Mouse (Mus musculus) lung, adult 2 months (tissue): ENCODE data around the gene Dag1. TPM values are rescaled to one million over a fixed set of nuclear protein-coding genes. Genes with fewer than 3 reads are reported as not detected.
A peak's percentile ranks its signal among the peaks of the same experiment; 100 is the strongest.

Experiments used
- DNase-seq: peaks from one replicate; pipeline ENCODE4 v3.0.0; 2022
- H3K4me1 ChIP-seq: fragments of 200-500 bp; 2 replicates; pipeline ENCODE4 v1.6.1; 2011; ENCODE audit warnings: low read length; ENCODE audit not compliant: control insufficient read depth, insufficient read depth
- H3K4me3 ChIP-seq: fragments of 200-500 bp; replicated peaks from 2 replicates; pipeline ENCODE3; 2011; ENCODE audit warnings: low read depth, mild to moderate bottlenecking, control low read depth, low read length; ENCODE audit errors: extremely low read depth
- CTCF ChIP-seq: fragments of 200-500 bp; IDR thresholded peaks from 2 replicates; pipeline ENCODE4 v1.5.1; 2011; ENCODE audit warnings: mild to moderate bottlenecking, low read length, control low read depth; ENCODE audit not compliant: insufficient read depth
- POLR2A ChIP-seq: fragments of 200-500 bp; IDR thresholded peaks from 2 replicates; pipeline ENCODE4 v1.6.1; 2011; ENCODE audit warnings: low read depth, mild to moderate bottlenecking, control low read depth, low read length, borderline replicate concordance; ENCODE audit errors: extremely low read depth
- WGBS: fragments of 180-500 bp; shearing (Covaris S2); methylation state at CpG from one replicate; pipeline ENCODE4 v1.1.7; 2018; 5-methylcytosine and 5-hydroxymethylcytosine counted together
- polyA plus RNA-seq: library from polyadenylated mRNA; depleted of rRNA; stranded (reverse); fragments of >200 nt; gene quantifications from 2 replicates; pipeline ENCODE4 v1.2.3, GENCODE M21; 2012

Gene Dag1
- polyA plus RNA-seq, 1 experiment, result 170 TPM

DNA sequence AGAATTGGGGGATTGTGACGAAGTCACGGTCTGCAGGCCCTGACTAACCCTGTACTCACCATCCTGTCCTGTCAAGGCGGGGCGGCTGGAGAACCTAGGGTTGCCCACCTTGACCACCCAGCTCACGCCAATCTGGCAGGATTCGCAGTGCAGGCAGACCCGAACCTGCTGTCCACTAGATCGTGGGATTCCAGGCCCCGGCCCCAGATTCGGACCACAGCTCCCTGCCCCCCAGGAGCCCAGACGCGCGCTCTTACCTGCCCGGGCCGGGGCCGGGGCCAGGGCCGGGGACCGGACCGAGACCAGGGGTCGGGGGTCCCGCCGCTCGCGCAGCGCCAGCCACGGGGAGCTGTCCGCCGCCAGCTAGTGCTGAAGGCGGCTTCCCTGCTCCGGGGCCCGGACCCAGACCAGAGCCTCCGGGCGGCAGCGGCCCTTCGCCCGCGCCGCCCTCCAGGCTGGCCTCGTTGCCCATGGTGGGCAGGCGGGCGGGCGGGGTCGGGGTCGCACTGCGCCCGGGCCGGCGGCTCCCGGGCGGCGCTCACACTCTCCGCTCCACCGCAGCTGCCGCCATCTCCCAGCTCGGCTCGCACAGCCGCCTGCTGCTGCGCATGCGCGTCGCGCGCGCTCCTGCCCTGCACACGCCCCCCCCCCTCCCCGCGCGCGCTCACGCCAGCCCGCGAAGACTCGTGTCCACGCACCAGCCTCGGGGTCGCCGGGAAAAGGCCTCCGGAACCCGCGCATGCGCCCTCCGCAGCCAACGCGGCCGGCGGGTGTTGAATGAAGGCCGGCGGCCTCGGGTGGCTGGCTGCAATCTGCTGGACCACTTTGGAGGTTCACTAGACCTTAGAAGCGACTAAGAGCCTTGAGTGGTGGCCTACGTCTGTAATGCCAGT, 73.7 kb downstream of the Dag1 start, which contains the start of gene Bsn:
Gene Bsn (minus strand): TSS at position 598 of the 893 bp plus-strand sequence.
- peak; percentile 51 for DNase-seq
- Histone ChIP-seq H3K4me1 (peaks cover 2% of the 10 kb centered on the region; the same call in 1 of the 2 replicates), H3K4me3 (peak within 1 kb of the TSS; percentile 25)
- 3% methylated on average over 90 of the region's 91 CpGs for WGBS
- TF ChIP-seq POLR2A, result no peak
- TF ChIP-seq CTCF, result no peak

DNA sequence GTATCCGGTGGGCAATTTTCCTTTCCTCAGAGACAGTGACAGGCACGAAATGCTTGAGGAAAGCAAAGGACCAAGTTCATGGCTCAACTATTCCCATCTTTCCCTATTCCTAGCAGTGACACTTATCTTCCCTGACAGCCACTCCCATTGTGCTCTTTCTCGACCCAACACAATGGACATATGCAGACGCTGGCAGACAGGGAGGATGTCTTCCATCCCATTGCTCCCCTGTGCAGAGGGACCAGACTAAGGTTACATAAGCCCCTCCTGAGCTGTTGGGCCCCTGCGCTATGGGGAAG, 74.3 kb downstream of the Dag1 start:
- no peak for DNase-seq
- 40% methylated on average over 5 of the region's 5 CpGs for WGBS
- peaks cover 2% of the 10 kb centered on the region; the same call in 1 of the 2 replicates for H3K4me1 ChIP-seq
- no peak overlapping the region for H3K4me3 ChIP-seq
- no peak for TF ChIP-seq CTCF
- TF ChIP-seq POLR2A, result no peak

- peaks cover 2% of the 10 kb centered on the region; the same call in 1 of the 2 replicates for H3K4me1 ChIP-seq
- H3K4me3 ChIP-seq, result no peak overlapping the region
- WGBS, result 73% methylated on average over 7 of the region's 7 CpGs
- no peak for DNase-seq
- no peak for TF ChIP-seq POLR2A
- TF ChIP-seq CTCF, result no peak
These were observed 74.7 kb downstream of the Dag1 start for GRCm38 (mm10) chr9:108189023-108189422.

DNA sequence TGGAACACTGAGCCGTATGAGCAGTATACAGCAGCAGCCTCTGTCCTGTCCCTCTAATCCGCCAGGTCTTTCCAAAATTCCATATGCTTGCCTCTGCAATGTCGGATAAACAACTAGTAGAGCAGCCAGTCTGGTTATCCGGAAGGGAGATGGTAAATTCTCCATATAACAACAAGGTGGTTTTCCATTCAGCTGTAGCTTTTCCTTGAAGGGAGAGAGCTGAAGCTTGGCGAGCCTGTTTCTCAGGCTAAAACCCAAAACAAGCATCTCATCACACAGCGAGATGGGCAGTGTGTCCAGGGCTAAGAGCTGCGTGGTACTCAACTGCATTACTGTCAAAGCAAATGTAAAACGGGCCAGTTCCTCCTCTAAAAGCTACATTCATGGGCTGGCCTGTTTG, 75.2 kb downstream of the Dag1 start:
- Histone ChIP-seq H3K4me3 (no peak overlapping the region), H3K4me1 (peaks cover 2% of the 10 kb centered on the region; the same call in 1 of the 2 replicates)
- 78% methylated on average over 8 of the region's 8 CpGs for WGBS
- TF ChIP-seq CTCF (no peak), POLR2A (no peak)
- no peak for DNase-seq

GRCm38 (mm10) chr9:108187616-108188015, 76.1 kb downstream of the Dag1 start:
- no peak for TF ChIP-seq CTCF
- DNase-seq, result no peak
- WGBS, result 29% methylated on average over 6 of the region's 6 CpGs
- H3K4me1 ChIP-seq, result peaks cover 2% of the 10 kb centered on the region; the same call in 1 of the 2 replicates
- H3K4me3 ChIP-seq, result no peak overlapping the region

DNA sequence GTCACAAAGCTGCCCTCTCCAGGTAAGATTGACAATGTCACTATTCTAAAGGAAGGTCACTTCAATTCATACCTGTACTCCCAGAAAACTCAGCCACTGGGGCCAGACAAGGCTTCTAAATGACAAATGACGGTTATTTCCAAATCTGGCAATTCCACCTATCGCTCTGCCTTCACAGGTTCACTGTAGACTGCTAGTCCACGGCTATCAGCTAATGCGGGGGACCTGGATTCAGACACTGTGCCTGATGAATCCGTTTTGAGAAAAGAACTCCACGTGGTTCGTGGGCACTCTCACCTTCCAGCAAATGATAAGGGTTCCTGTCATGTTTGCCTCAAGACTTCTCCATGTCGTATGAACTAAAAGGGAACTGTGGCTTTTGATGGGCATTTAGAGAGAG, 78.0 kb downstream of the Dag1 start:
- Histone ChIP-seq H3K4me3 (no peak overlapping the region), H3K4me1 (peaks cover 2% of the 10 kb centered on the region; the same call in 1 of the 2 replicates)
- no peak for DNase-seq
- TF ChIP-seq CTCF (no peak), POLR2A (no peak)
- WGBS, result 72% methylated on average over 8 of the region's 8 CpGs

DNA sequence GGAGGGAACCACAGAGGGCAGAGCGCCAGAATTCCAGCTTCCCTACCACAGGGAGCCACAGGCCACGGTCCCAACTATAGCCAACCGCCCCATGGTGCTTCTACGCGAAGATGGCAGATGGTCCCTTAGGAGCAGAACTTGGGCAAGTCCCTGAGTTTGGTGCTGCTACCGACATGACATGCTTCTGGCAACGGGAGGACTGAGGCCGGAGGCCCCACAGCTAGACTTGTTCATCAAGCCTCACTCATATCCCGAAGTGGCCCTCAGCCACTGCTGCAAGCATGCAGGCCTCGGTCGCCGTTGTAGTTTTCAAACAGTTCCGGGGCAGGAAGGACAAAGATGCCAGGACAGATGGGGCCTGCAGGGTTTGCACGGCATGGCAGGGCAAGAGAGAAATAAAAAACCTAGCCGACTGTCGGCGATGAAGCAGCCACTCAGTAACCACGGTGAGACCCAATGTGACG, 80.2 kb downstream of the Dag1 start:
- WGBS, result 86% methylated on average over 19 of the region's 19 CpGs
- DNase-seq, result no peak
- H3K4me3 ChIP-seq, result no peak overlapping the region
- TF ChIP-seq POLR2A (no peak), CTCF (no peak)
- no peaks in the 10 kb centered on the region for H3K4me1 ChIP-seq

GRCm38 (mm10) chr9:108182806-108183506, 80.8 kb downstream of the Dag1 start:
- TF ChIP-seq POLR2A (no peak), CTCF (no peak)
- DNase-seq, result no peak
- 63% methylated on average over 11 of the region's 11 CpGs for WGBS

DNA sequence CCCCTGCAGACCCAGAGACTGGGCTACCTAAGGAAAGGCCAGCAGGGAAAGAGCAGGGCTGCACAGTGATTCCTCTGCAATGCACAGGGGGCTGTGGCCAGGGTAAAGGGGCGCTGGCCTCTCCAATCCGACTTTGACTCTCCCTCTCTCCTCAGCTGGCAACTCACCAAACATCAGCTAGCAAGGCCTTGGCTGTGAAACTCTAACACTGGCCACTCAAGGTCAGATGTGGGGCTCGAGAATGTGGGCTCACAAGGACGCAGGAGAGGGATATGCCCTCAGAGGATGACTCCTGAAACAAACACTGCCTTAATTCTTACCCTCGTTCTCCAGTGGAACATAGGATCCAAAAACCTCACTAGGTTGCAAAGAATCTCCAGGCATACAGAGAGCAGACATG, 85.4 kb downstream of the Dag1 start:
- Histone ChIP-seq H3K4me1 (no peaks in the 10 kb centered on the region), H3K4me3 (no peak overlapping the region)
- no peak for DNase-seq
- TF ChIP-seq POLR2A, result no peak
- no peak for TF ChIP-seq CTCF
- WGBS, result 60% methylated on average over 5 of the region's 5 CpGs

More at GRCm38 (mm10) chr9:108182806-108183506, 80.8 kb downstream of the Dag1 start:
- no peak overlapping the region for H3K4me3 ChIP-seq
- no peaks in the 10 kb centered on the region for H3K4me1 ChIP-seq
